Mouse (Mus musculus) midbrain, embryonic 14.5 days (tissue): ENCODE data around the gene Havcr2. TPM values are rescaled to one million over a fixed set of nuclear protein-coding genes. Genes with fewer than 3 reads are reported as not detected.

Source experiments
- polyA plus RNA-seq: library from polyadenylated mRNA; unstranded; fragments of >200 nt; fragmentation: Nextera tagmentation; extraction: Ambion mirVana; gene quantifications from 2 replicates; pipeline ENCODE4 v1.2.1, GENCODE M21; 2014

Gene Havcr2
- polyA plus RNA-seq, 1 experiment from 2014 or later = 0.18 TPM

Other genes with a start within 250 kb of the Havcr2 start
- 7.9 and 8.7 TPM in 2 replicates for gene Fndc9, start 219.4 kb upstream of the Havcr2 start, polyA plus RNA-seq
- 96.1 and 112 TPM in 2 replicates for gene Cyfip2, start 142.1 kb upstream of the Havcr2 start, polyA plus RNA-seq
- gene Itk, start 65.4 kb upstream of the Havcr2 start, polyA plus RNA-seq = not detected in 2 replicates
- gene Fam71b, start 58.4 kb upstream of the Havcr2 start, polyA plus RNA-seq = not detected in 2 replicates
- gene Med7, start 18.0 kb upstream of the Havcr2 start, polyA plus RNA-seq = 68.3 and 74.3 TPM in 2 replicates
- gene Gm12169, start 69.3 kb downstream of the Havcr2 start, polyA plus RNA-seq = not detected in 2 replicates
- not detected in 2 replicates for gene BC053393, start 116.6 kb downstream of the Havcr2 start, polyA plus RNA-seq
- not detected in 2 replicates for gene Dppa1, start 174.3 kb downstream of the Havcr2 start, polyA plus RNA-seq